Comparison of ENCODE assay signal across 8 mouse cellular contexts in the genomic region with DNA sequence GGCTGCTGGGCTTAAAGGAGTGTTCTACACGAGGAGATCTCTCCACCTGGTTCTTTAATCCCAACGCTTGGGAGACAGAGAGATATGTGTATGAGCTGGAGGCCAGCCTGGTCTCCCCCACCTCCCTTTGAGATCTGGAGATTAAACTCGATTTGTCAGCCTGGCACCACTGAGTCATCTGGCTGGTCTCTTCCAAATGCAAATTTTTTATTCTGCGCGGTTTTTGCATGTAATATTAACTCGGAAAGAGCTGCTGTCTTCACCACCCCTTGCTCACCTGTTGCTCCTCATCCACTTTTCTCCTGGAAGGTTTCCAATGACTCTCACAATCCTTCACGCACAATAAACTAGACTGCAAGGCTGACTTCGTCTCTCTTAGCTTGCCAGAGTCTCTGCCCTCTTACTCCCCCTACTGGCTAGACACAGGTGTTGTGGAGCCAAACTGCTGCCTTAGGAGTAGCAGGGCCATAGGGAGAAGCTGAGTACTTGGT. TPM values are rescaled to one million over a fixed set of nuclear protein-coding genes. Genes with fewer than 3 reads are reported as not detected.
A peak's percentile ranks its signal among the peaks of the same experiment; 100 is the strongest.
DNase-seq lines count a peak whose midpoint lies in the region; ATAC-seq and TF ChIP-seq lines count a peak whose summit lies in the region.

A gene (minus strand): TSS at position 331 of the 491 bp plus-strand sequence.

- H3K27me3 ChIP-seq in lung, embryonic 16.5 days (ENCODE audit: control insufficient read depth, insufficient read depth, low read depth, low read length): no peaks in the 10 kb centered on the region

- WGBS in large intestine, adult 2 months: 9% methylated on average over 8 of the region's 8 CpGs
- 6% methylated on average over 8 of the region's 8 CpGs for WGBS in lung, embryonic 16.5 days

- H3K36me3 ChIP-seq in lung, embryonic 16.5 days (ENCODE audit: control insufficient read depth, insufficient read depth, low read length): no peaks in the 10 kb centered on the region

- TF ChIP-seq CTCF in brain, embryonic 14.5 days (IDR thresholded peaks at IDR 0.05; ENCODE audit: borderline replicate concordance, extremely low read depth, insufficient read depth, insufficient read length): peak; percentile 82; the same call in 1 of the 2 replicates

- peak; percentile 18; the same call in 1 of the 2 replicates for ATAC-seq in lung, embryonic 16.5 days (ENCODE audit: low read depth)

- H3K4me2 ChIP-seq in lung, embryonic 16.5 days (ENCODE audit: low read depth, low read length): peak within 1 kb of the TSS; percentile 15

- no peak within 1 kb of the TSS for H3K9ac ChIP-seq in lung, embryonic 16.5 days (ENCODE audit: low read length)

- peak; percentile 87 for DNase-seq in Muller cell, postnatal 12 days (ENCODE audit: inconsistent ontology term)
- peak; percentile 92 for DNase-seq in brain, embryonic 14.5 days (ENCODE audit: low read depth)
- peak; percentile 62 for DNase-seq in fibroblast of lung, adult 2 months (ENCODE audit: low read depth)
- DNase-seq in heart, postnatal 25 days (ENCODE audit: low spot score): no peak
- no peak for DNase-seq in large intestine, adult 2 months (ENCODE audit: low read depth, low spot score)
- DNase-seq in retina, adult 2 months (ENCODE audit: low read depth, low spot score): peak; percentile 67
- DNase-seq in ovary, adult 18-20 months (ENCODE audit: low spot score): no peak

- no peak within 1 kb of the TSS for H3K4me3 ChIP-seq in lung, embryonic 16.5 days (ENCODE audit: low read length)

- no peak within 1 kb of the TSS; the same call in 1 of the 2 replicates for H3K27ac ChIP-seq in lung, embryonic 16.5 days (ENCODE audit: low read length)

- TF ChIP-seq POLR2A in brain, embryonic 14.5 days (IDR thresholded peaks at IDR 0.05; ENCODE audit: borderline replicate concordance, extremely low read depth, insufficient read depth, insufficient read length, poor library complexity, severe bottlenecking): no peak

- intact Hi-C loops in heart, postnatal 25 days (cut with DNase I): no loop called here

- peaks cover 12% of the 10 kb centered on the region for H3K4me1 ChIP-seq in lung, embryonic 16.5 days (replicated peaks; ENCODE audit: control insufficient read depth, insufficient read depth, low read length)

- H3K9me3 ChIP-seq in lung, embryonic 16.5 days (ENCODE audit: control insufficient read depth, low read length): no peaks in the 10 kb centered on the region

RNA-seq across cellular contexts. Expression of the gene that starts here (rescaled TPM):
- 298 and 304 TPM in 2 replicates for polyA plus RNA-seq in brain, embryonic 14.5 days (2012; rRNA removed)
- 100 to 1,000 TPM; 270 to 283 TPM for total RNA-seq in heart, postnatal 25 days (2021)
- 636 and 641 TPM in 2 replicates for polyA plus RNA-seq in large intestine, adult 2 months (2012; rRNA removed)
- 91.2 and 99.5 TPM in 2 replicates for polyA plus RNA-seq in lung, embryonic 16.5 days (2015; fragmentation: Nextera tagmentation; extraction: Ambion mirVana)

Comparison
In these comparisons a context has a peak if more than half of its experiments do, and no peak if none do; other contexts are left out.
1. DNase-seq: peak in Muller cell, postnatal 12 days (single experiment), brain, embryonic 14.5 days (single experiment), fibroblast of lung, adult 2 months (single experiment) and retina, adult 2 months (single experiment); none in heart, postnatal 25 days (single experiment), large intestine, adult 2 months (single experiment) and ovary, adult 18-20 months (single experiment).